Mouse (Mus musculus) cerebellum, adult 2 months (tissue): ENCODE measurements at regions not wholly inside any gene's neighbourhood (a gene's known extent, or its start where the extent isn't known, plus 50 kb on each side); places are given as distances from the start of the nearest gene placed in this dataset.

Source experiments
- DNase-seq, 2 experiments: peaks; one replicate each; pipeline ENCODE4 v3.0.0; 2021
- H3K27ac ChIP-seq: fragments of 200-500 bp; 2 replicates; pipeline ENCODE4 v1.5.1; 2012; ENCODE audit warnings: low read length, control low read depth, inconsistent platforms; ENCODE audit not compliant: insufficient read depth
- H3K27me3 ChIP-seq: fragments of 200-500 bp; 2 replicates; pipeline ENCODE4 v1.6.1; 2012; ENCODE audit warnings: inconsistent platforms, mild to moderate bottlenecking, low read length, moderate library complexity; ENCODE audit not compliant: control insufficient read depth, insufficient read depth
- H3K4me1 ChIP-seq: fragments of 200-500 bp; 2 replicates; pipeline ENCODE4 v1.6.1; 2011; ENCODE audit warnings: low read length; ENCODE audit not compliant: control insufficient read depth, insufficient read depth
- H3K4me3 ChIP-seq: fragments of 200-500 bp; replicated peaks from 2 replicates; pipeline ENCODE3; 2011; ENCODE audit warnings: mild to moderate bottlenecking, low read depth, low read length, control low read depth; ENCODE audit not compliant: insufficient read depth
- CTCF ChIP-seq: fragments of 200-500 bp; IDR thresholded peaks from 2 replicates; pipeline ENCODE4 v1.5.1; 2011; ENCODE audit warnings: low read depth, mild to moderate bottlenecking, control low read depth, low read length, moderate library complexity, borderline replicate concordance; ENCODE audit not compliant: insufficient read depth
- POLR2A ChIP-seq: fragments of 200-500 bp; IDR thresholded peaks from 2 replicates; pipeline ENCODE4 v1.6.1; 2011; ENCODE audit warnings: low read length, control low read depth, borderline replicate concordance; ENCODE audit not compliant: insufficient read depth
- WGBS: fragments of 180-500 bp; shearing (Covaris S2); methylation state at CpG from one replicate; pipeline ENCODE4 v1.1.7; 2018; 5-methylcytosine and 5-hydroxymethylcytosine counted together

DNA sequence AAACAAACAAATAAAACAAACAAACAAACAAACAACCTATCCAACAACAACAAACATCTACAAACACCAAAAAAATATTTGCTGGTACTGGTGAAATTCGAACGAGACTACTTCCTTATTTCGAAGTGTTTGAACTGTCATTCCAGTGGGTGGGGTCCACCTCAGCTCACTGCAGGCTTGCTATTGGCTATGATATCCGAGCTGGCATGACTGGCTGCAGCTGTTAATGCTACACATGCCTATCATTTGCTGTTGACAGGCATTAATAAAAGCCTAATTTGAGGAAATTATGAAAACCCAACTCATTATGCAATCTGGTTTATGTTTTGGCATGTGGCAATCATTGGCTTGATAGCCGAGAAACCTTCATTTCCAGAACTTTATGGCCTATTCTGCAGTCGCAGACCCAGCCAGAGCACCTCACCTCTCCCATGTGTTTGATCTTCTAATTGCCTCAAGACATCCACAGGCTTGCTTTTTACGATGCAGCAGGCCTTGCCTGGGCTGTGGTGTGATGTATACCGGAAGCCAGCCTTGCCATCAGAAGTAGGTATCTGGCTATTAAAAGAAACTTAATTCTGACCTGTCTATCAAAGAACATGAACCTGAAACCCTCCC lies 283.3 kb upstream of the Nr2f2 start:
- TF ChIP-seq POLR2A, result no peak
- no peak for TF ChIP-seq CTCF
- no peak overlapping the region for H3K4me3 ChIP-seq
- no peak overlapping the region for H3K27ac ChIP-seq
- H3K4me1 ChIP-seq, result no peaks in the 10 kb centered on the region
- no peaks in the 10 kb centered on the region for H3K27me3 ChIP-seq
- no peak for DNase-seq
- WGBS, result 81% methylated on average over 8 of the region's 8 CpGs

DNA sequence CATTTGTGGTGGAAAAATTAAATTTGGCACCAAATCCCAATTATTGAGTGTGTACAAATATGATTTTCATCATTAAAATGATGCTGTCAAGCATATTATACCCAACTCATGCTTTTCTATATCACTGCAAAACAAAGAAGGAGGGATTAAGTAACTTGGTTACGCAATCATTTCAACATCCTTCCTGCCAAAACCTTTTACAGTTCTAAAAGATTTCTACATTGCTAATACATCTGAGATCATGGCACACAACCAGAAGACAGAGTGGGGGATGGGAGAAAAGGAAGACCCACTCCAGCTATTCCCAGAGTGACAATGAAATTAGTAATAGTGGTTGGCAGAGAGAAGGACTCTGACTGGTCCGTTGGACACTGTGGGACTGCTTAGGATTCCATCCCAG lies 280.3 kb upstream of the Nr2f2 start:
- Histone ChIP-seq H3K4me1 (no peaks in the 10 kb centered on the region), H3K27ac (no peak overlapping the region), H3K27me3 (no peaks in the 10 kb centered on the region), H3K4me3 (no peak overlapping the region)
- no peak for DNase-seq
- 57% methylated on average over 2 of the region's 2 CpGs for WGBS
- TF ChIP-seq POLR2A, result no peak
- no peak for TF ChIP-seq CTCF

DNA sequence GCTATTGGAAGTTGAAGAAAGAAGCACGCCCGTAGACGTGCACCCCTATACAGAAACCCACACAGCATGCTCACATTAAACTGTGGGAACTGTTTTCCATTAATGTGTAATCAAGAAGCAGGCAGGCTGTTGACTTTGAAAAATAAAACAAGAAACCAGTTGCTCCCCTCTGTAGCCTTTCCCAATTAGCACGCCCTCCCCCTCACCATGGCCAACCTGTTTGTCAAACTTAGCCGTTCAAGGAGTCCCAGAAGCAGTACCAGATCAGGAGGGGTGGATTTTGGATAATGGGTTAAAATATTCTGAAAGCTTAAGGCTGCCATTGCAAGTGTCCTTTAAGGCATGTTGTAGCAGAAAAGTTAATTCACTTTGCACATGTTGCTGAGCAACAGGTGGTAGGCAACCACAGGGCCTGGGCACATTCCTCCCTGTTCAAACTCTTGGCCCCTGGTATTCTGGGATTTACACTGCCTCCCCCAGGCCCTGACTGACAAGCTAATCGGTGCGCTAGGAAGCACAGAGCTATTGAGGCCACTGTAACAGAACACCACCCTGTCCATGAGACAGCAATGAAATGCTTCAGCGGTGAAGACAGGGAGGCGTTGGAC lies 277.3 kb upstream of the Nr2f2 start:
- no peak for DNase-seq
- no peaks in the 10 kb centered on the region for H3K27me3 ChIP-seq
- no peak overlapping the region for H3K27ac ChIP-seq
- H3K4me1 ChIP-seq, result no peaks in the 10 kb centered on the region
- TF ChIP-seq CTCF (no peak), POLR2A (no peak)
- H3K4me3 ChIP-seq, result no peak overlapping the region
- WGBS, result 56% methylated on average over 9 of the region's 9 CpGs

DNA sequence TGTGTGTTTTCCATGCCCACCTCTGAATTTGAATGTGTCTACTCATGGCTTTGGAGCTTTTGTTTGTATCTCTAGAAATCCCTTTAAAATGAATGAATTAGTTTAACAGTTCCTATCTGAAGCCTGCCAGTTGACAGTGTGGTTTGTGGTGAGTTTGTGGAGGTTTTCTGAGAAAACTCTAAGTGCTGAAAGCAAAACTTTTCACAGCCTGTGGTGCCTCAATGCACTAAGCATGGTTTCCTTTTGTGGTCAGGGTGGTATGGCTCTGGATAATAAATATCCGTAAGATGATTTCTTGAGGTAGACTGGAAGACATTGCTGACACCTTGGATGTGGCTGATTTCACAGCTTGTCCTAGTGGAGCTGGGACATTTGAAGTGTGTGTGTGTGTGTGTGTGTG lies 276.5 kb upstream of the Nr2f2 start:
- Histone ChIP-seq H3K4me1 (no peaks in the 10 kb centered on the region), H3K27me3 (no peaks in the 10 kb centered on the region), H3K27ac (no peak overlapping the region), H3K4me3 (no peak overlapping the region)
- no peak for DNase-seq
- TF ChIP-seq POLR2A (no peak), CTCF (no peak)
- 97% methylated on average over 1 of the region's 1 CpGs for WGBS

DNA sequence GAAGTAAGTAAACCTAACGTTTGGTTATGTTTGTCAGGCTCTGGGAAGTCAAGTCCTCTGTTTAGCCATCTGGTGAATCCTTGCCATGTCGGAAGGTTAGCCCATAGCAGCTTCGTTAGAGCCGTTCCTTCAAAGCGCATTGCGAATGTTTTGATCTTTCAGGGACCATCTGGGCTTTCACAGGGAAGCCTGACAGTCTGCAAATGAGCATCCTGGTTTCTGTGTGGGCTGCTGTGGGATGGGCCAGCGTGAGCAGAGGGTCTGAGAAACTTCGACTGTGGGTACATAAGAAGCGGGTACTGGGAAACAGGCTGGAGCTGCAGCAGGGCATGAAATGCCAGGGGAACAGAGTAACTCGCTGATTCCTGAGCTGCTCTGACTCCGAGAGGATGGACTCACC lies 274.7 kb upstream of the Nr2f2 start:
- WGBS, result 43% methylated on average over 11 of the region's 11 CpGs
- Histone ChIP-seq H3K4me3 (no peak overlapping the region), H3K4me1 (no peaks in the 10 kb centered on the region), H3K27me3 (no peaks in the 10 kb centered on the region), H3K27ac (no peak overlapping the region)
- TF ChIP-seq POLR2A (no peak), CTCF (no peak)
- DNase-seq, result no peak

DNA sequence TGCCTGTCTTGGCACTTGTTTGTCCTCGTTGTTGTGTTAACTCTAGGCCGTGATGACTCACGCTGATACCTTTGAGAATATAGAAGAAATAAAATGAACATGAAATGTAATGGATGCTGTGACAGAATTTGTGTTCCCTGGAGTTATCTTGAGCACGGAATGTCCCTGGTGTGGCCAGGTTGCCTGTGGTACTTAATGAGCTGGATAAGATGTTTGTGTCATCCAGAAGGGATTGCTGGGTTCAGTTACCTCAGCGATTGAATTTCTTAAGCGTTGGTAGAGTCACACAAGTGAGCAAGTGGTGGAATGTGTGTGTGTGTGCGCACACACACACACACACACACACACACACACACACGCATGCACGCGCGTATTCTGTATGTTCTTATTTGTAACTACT lies 274.0 kb upstream of the Nr2f2 start:
- Histone ChIP-seq H3K27me3 (no peaks in the 10 kb centered on the region), H3K4me1 (no peaks in the 10 kb centered on the region), H3K27ac (no peak overlapping the region), H3K4me3 (no peak overlapping the region)
- 84% methylated on average over 11 of the region's 11 CpGs for WGBS
- no peak for DNase-seq
- TF ChIP-seq POLR2A, result no peak
- no peak for TF ChIP-seq CTCF

DNA sequence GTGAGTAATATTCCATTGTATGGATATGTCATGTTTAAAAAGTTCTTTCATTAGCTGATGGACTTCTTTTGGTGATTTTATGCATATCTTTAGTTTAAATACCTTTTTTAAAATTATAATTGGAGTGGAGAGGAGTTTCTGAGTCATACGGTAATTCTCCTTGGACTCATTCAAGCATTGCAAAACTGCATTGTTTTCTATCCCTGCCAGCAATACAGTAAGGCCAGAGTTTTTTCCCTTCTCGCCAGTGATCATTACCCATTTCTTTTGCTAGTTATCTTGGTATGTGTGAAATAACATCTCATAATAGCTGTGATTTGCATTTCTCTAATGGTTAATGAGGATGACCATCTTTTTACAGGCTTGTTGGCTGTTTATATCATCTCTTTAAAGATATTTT lies 271.6 kb upstream of the Nr2f2 start:
- H3K27me3 ChIP-seq, result no peaks in the 10 kb centered on the region
- no peak for DNase-seq
- no peak overlapping the region for H3K4me3 ChIP-seq
- TF ChIP-seq POLR2A (no peak), CTCF (no peak)
- peaks cover 9% of the 10 kb centered on the region for H3K4me1 ChIP-seq
- 84% methylated on average over 2 of the region's 2 CpGs for WGBS
- no peak overlapping the region for H3K27ac ChIP-seq

DNA sequence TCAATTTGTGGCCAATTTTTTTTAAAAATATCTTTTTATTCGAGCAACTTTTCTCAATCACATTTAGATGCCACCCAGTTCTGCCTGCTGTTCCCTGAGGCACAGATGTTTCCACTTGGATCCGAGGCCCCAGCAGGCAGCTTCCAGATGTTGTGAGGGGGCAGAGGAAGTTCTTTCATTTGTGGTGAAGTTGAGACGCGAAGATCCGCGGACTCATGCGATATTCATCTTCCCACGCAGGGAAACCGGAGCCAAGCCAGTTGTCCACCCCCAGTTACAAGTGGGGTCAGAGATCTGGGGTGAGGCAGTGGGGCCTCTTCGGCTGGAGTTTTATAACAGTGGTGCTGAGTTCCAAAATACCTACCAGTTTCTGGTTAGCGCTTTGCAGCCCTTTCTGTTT lies 267.5 kb upstream of the Nr2f2 start:
- DNase-seq, result no peak
- H3K4me3 ChIP-seq, result no peak overlapping the region
- H3K4me1 ChIP-seq, result peaks cover 9% of the 10 kb centered on the region
- no peaks in the 10 kb centered on the region for H3K27me3 ChIP-seq
- 26% methylated on average over 11 of the region's 11 CpGs for WGBS
- no peak overlapping the region for H3K27ac ChIP-seq
- TF ChIP-seq POLR2A (no peak), CTCF (no peak)
